Mouse (Mus musculus) midbrain, embryonic 16.5 days (tissue): ENCODE measurements at regions not wholly inside any gene's neighbourhood (a gene's known extent, or its start where the extent isn't known, plus 50 kb on each side); places are given as distances from the start of the nearest gene placed in this dataset.

ENCODE experiments used
- ATAC-seq: fragments of 200-750 bp; cut with Nextera tagmentation; 2 replicates; pipeline ENCODE4 v1.8.0; 2017; ENCODE audit warnings: moderate TSS enrichment
- H3K27ac ChIP-seq: fragments of 300-500 bp; sonication (generic); 2 replicates; pipeline ENCODE4 v1.5.1; 2014; ENCODE audit warnings: mild to moderate bottlenecking, low read length, mixed read lengths
- H3K27me3 ChIP-seq: fragments of 300-500 bp; sonication (generic); 2 replicates; pipeline ENCODE4 v1.6.1; 2014; ENCODE audit warnings: low read depth, low read length, mixed read lengths; ENCODE audit not compliant: control insufficient read depth, insufficient read depth
- H3K36me3 ChIP-seq: fragments of 300-500 bp; sonication (generic); 2 replicates; pipeline ENCODE4 v1.6.1; 2014; ENCODE audit warnings: mild to moderate bottlenecking, low read length, moderate library complexity, mixed read lengths; ENCODE audit not compliant: control insufficient read depth, insufficient read depth
- H3K4me1 ChIP-seq: fragments of 300-500 bp; sonication (generic); 2 replicates; pipeline ENCODE4 v1.6.1; 2014; ENCODE audit warnings: mild to moderate bottlenecking, low read length, mixed read lengths; ENCODE audit not compliant: control insufficient read depth, insufficient read depth
- H3K4me2 ChIP-seq: fragments of 300-500 bp; sonication (generic); 2 replicates; pipeline ENCODE4 v1.6.1; 2014; ENCODE audit warnings: mild to moderate bottlenecking, low read length, mixed read lengths
- H3K4me3 ChIP-seq: fragments of 300-500 bp; sonication (generic); 2 replicates; pipeline ENCODE4 v1.5.1; 2014; ENCODE audit warnings: low read depth, mild to moderate bottlenecking, low read length, moderate library complexity, mixed read lengths
- H3K9ac ChIP-seq: fragments of 300-500 bp; sonication (generic); 2 replicates; pipeline ENCODE4 v1.6.1; 2014; ENCODE audit warnings: low read depth, low read length, mixed read lengths
- H3K9me3 ChIP-seq: fragments of 300-500 bp; sonication (generic); replicated peaks from 2 replicates; pipeline ENCODE4 v1.6.1; 2014; ENCODE audit warnings: mild to moderate bottlenecking, low read length, mixed read lengths; ENCODE audit not compliant: control insufficient read depth, poor library complexity, severe bottlenecking
- WGBS: fragments of 180-500 bp; shearing (Covaris S2); extraction: QIAGEN DNeasy Blood & Tissue Kit; methylation state at CpG from one replicate; pipeline ENCODE4 v1.1.7; 2014; 5-methylcytosine and 5-hydroxymethylcytosine counted together

DNA sequence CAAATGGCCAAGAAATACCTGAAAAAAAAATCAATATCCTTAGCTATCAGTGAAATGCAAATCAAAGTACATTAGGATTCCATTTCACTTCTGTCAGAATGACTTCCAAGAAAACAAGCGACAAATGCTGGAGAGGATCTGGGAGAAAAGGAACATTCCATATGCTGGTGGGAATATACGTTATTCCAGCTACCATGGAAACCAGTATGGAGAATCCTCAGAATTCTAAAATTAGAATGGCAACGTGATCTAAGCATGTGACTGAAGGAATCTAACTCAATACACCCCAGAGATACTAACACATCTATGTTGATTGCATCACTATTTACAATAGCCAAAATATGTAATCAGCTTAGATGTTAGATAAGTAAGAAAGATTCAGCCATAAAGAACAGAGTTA, 146.1 kb upstream of the Sox14 start:
- 53% methylated on average over 3 of the region's 3 CpGs for WGBS
- no peaks in the 10 kb centered on the region; the same call in 1 of the 2 replicates for H3K4me1 ChIP-seq
- no peak overlapping the region for H3K9ac ChIP-seq
- H3K27me3 ChIP-seq, result no peaks in the 10 kb centered on the region
- H3K27ac ChIP-seq, result no peak overlapping the region
- H3K9me3 ChIP-seq, result no peaks in the 10 kb centered on the region
- H3K4me3 ChIP-seq, result no peak overlapping the region
- no peak overlapping the region for H3K4me2 ChIP-seq
- H3K36me3 ChIP-seq, result no peaks in the 10 kb centered on the region
- ATAC-seq, result no peak

DNA sequence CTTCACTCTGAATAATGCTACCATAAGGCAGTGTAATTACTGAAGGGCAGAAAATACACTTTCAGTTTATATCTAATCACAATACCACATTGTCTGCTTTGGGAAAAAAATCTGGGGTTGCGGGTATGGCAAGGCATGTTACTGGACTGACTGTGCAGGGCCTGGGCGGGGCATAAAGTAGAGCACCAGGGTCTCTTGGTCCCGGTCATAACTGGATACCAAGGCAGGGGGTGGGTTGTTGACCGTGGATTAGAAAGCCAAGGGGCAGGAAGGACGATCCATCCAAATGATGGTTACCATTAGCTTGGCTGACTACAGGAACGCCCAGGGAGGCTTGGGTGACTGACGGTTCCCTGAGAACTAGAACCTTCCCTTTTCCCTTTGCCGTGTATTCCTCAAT, 119.2 kb upstream of the Sox14 start:
- ATAC-seq, result 0 out of 2 replicates have a peak, but pooled peaks have one; percentile 32

GRCm38 (mm10) chr9:99994285-99995144, 118.5 kb upstream of the Sox14 start:
- Histone ChIP-seq H3K9me3 (no peaks in the 10 kb centered on the region), H3K27me3 (no peaks in the 10 kb centered on the region), H3K4me2 (peak overlapping the region; percentile 59), H3K9ac (peak overlapping the region; percentile 54), H3K4me3 (peak overlapping the region; percentile 27), H3K4me1 (peaks cover 10% of the 10 kb centered on the region), H3K27ac (peak overlapping the region; percentile 39; the same call in 1 of the 2 replicates), H3K36me3 (no peaks in the 10 kb centered on the region)
- WGBS, result 1% methylated on average over 30 of the region's 30 CpGs
- peak; percentile 71; the same call in 1 of the 2 replicates for ATAC-seq

More for the DNA sequence above, 119.2 kb upstream of the Sox14 start:
- H3K27ac ChIP-seq, result no peak overlapping the region
- no peaks in the 10 kb centered on the region for H3K36me3 ChIP-seq
- no peaks in the 10 kb centered on the region for H3K27me3 ChIP-seq
- H3K4me2 ChIP-seq, result no peak overlapping the region; the same call in 1 of the 2 replicates
- no peaks in the 10 kb centered on the region for H3K9me3 ChIP-seq
- no peak overlapping the region for H3K4me3 ChIP-seq
- WGBS, result 37% methylated on average over 8 of the region's 8 CpGs
- H3K4me1 ChIP-seq, result peaks cover 10% of the 10 kb centered on the region
- no peak overlapping the region for H3K9ac ChIP-seq

GRCm38 (mm10) chr9:99987376-99987775, 111.4 kb upstream of the Sox14 start:
- H3K4me3 ChIP-seq, result no peak overlapping the region
- no peaks in the 10 kb centered on the region for H3K27me3 ChIP-seq
- ATAC-seq, result no peak
- no peaks in the 10 kb centered on the region for H3K36me3 ChIP-seq
- no peak overlapping the region for H3K4me2 ChIP-seq
- no peak overlapping the region for H3K27ac ChIP-seq
- H3K9me3 ChIP-seq, result 0 out of 2 replicates have a peak, but pooled peaks cover 2% of the 10 kb centered on the region
- WGBS, result 30% methylated on average over 1 of the region's 1 CpGs
- no peaks in the 10 kb centered on the region for H3K4me1 ChIP-seq
- H3K9ac ChIP-seq, result no peak overlapping the region

DNA sequence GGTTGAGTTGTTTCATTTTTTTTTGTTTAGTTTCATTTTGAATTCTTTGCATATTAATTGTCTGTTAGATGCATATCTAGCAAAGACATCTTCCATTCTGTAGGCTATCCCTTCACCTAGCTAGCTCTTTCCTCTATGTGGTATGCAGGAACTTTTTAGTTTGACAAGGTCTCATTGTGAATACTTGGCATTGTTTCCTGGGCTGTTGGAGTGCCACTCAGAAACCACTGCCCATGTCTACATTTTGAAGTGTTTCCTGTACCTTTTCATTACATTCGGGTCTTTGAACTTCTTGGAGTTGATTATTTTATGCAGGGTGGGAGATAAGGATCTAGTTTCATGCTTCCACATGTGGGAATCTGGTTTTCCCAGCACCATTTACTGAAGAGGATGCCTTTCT, 104.8 kb upstream of the Sox14 start:
- Histone ChIP-seq H3K9ac (no peak overlapping the region), H3K27ac (no peak overlapping the region), H3K27me3 (no peaks in the 10 kb centered on the region), H3K4me1 (no peaks in the 10 kb centered on the region), H3K4me3 (no peak overlapping the region), H3K36me3 (no peaks in the 10 kb centered on the region), H3K9me3 (no peaks in the 10 kb centered on the region), H3K4me2 (no peak overlapping the region)
- no peak for ATAC-seq
- 85% methylated on average over 1 of the region's 1 CpGs for WGBS

DNA sequence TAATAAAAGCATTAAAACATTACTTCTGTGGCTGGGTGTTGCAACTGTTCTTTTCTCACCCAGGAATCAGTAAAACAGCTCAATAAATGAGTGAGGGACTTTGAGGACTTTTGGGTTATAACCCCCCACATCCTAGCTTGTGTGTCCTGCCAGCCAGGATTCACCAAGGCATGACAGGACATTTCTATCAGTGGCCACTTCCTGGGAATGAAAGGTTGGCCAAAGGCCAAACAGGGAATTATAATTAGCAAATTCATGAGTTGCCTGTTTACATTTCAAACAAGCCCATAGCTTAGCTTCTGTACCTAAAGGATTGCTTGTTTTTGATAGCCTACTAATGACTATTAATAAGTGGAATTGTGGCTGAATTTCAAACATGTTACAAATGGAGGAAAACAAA, 85.6 kb upstream of the Sox14 start:
- Histone ChIP-seq H3K36me3 (no peaks in the 10 kb centered on the region), H3K4me1 (no peaks in the 10 kb centered on the region), H3K9ac (no peak overlapping the region), H3K27ac (no peak overlapping the region), H3K27me3 (no peaks in the 10 kb centered on the region), H3K4me2 (no peak overlapping the region), H3K4me3 (no peak overlapping the region), H3K9me3 (no peaks in the 10 kb centered on the region)
- ATAC-seq, result no peak

DNA sequence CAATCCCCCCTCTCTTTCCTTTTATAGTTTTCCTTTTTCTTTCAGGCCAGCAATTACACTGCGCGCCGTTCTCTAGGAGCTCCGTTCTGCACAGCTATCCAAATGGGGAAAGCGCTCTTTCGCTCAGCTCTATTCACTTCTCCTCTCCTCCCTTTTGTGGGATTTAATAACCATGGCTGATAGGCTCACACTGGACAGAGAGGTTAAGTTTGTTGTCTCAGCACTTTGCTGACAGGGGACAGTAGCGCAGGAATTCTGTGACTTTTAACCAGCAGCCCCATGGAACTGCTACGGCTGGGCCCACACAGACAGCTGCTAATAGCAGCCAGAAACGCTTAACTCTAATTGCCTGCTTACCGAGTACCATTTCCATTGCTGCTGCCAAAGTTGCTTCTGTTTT, 78.8 kb upstream of the Sox14 start:
- Histone ChIP-seq H3K4me1 (peaks cover 5% of the 10 kb centered on the region), H3K36me3 (no peaks in the 10 kb centered on the region), H3K4me3 (no peak overlapping the region), H3K9ac (no peak overlapping the region), H3K4me2 (peak overlapping the region; percentile 49), H3K9me3 (no peaks in the 10 kb centered on the region; the same call in 1 of the 2 replicates), H3K27me3 (no peaks in the 10 kb centered on the region), H3K27ac (peak overlapping the region; percentile 43; the same call in 1 of the 2 replicates)
- WGBS, result 7% methylated on average over 10 of the region's 10 CpGs
- peak; percentile 48; the same call in 1 of the 2 replicates for ATAC-seq

- H3K4me2 ChIP-seq, result no peak overlapping the region; the same call in 1 of the 2 replicates
- WGBS, result 18% methylated on average over 6 of the region's 6 CpGs
- H3K36me3 ChIP-seq, result no peaks in the 10 kb centered on the region
- H3K27me3 ChIP-seq, result no peaks in the 10 kb centered on the region
- no peak overlapping the region for H3K9ac ChIP-seq
- ATAC-seq, result no peak
- H3K4me1 ChIP-seq, result peaks cover 5% of the 10 kb centered on the region
- H3K9me3 ChIP-seq, result no peaks in the 10 kb centered on the region; the same call in 1 of the 2 replicates
- H3K27ac ChIP-seq, result no peak overlapping the region
- H3K4me3 ChIP-seq, result no peak overlapping the region
Observed at GRCm38 (mm10) chr9:99954038-99954618, 78.2 kb upstream of the Sox14 start.
